Mouse (Mus musculus): ENCODE data around the gene Wdfy4. TPM values are rescaled to one million over a fixed set of nuclear protein-coding genes. Genes with fewer than 3 reads are reported as not detected.

The Wdfy4 gene
- total and polyA plus RNA-seq, 3 experiments, result 27.0 to 34.8 (median 30.9) TPM

DNA sequence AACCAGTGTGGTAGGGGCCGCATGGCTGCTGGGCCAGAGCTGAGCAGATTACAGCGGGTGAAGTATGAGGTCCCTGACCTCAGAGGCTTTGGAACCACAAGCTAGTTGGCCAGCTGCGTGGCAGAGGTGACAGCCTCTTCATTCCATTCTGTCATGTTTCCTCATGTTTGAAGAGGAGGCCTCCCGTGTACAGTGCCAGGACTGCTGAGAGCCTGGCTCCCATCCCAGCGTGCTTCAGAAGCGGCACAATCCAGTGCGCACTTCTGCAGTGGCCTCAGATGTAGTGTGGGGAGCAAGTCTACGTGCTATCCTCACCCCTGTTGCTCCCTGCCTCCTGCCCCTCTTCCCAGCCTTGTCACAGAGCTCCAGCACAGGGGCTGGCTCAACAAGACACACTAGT, 228.8 kb downstream of the Wdfy4 start:
- no peaks in the 10 kb centered on the region for H3K27me3 ChIP-seq (ENCODE audit: control insufficient read depth in 1 of 2, insufficient read depth in 2 of 2, low read length in 2 of 2)
- H3K4me1 ChIP-seq (ENCODE audit: control insufficient read depth in 1 of 2, insufficient read depth in 2 of 2, low read length in 2 of 2), result no peaks in the 10 kb centered on the region
- no peak overlapping the region for H3K27ac ChIP-seq (ENCODE audit: control insufficient read depth, low read depth, low read length)
- H3K36me3 ChIP-seq (ENCODE audit: control insufficient read depth in 1 of 2, insufficient read depth in 2 of 2, low read length in 2 of 2), result no peaks in the 10 kb centered on the region
- H3K9me3 ChIP-seq (replicated peaks; ENCODE audit: insufficient read depth, low read length), result no peaks in the 10 kb centered on the region
- no peak for TF ChIP-seq MXI1 (IDR thresholded peaks at IDR 0.05; ENCODE audit: low read depth, low read length)
- TF ChIP-seq GATA1 (IDR thresholded peaks at IDR 0.05; ENCODE audit: low read depth, low read length), result no peak
- TF ChIP-seq SMC3 (IDR thresholded peaks at IDR 0.05; ENCODE audit: low read depth, low read length), result no peak
- no peak for TF ChIP-seq MAX (IDR thresholded peaks at IDR 0.05; ENCODE audit: low read length)
- no peak for TF ChIP-seq TAL1 (IDR thresholded peaks at IDR 0.05; ENCODE audit: low read length)
- no peak for TF ChIP-seq E2F4 (IDR thresholded peaks at IDR 0.05; ENCODE audit: borderline replicate concordance, low read depth, low read length)
- TF ChIP-seq TBP (IDR thresholded peaks at IDR 0.05; ENCODE audit: low read depth, low read length), result no peak
- TF ChIP-seq TCF12 (IDR thresholded peaks at IDR 0.05; ENCODE audit: low read depth, low read length), result no peak
- TF ChIP-seq NELFE (IDR thresholded peaks at IDR 0.05; ENCODE audit: low read depth, low read length), result no peak
- no peak for TF ChIP-seq MEF2A (IDR thresholded peaks at IDR 0.05; ENCODE audit: extremely low read depth, insufficient replicate concordance, low read depth, low read length, poor library complexity, severe bottlenecking)
- no peak for TF ChIP-seq ZKSCAN1 (IDR thresholded peaks at IDR 0.05; ENCODE audit: low read depth, low read length)
- TF ChIP-seq NRF1 (IDR thresholded peaks at IDR 0.05; ENCODE audit: insufficient read depth, low read depth, low read length, poor library complexity, severe bottlenecking), result no peak
- TF ChIP-seq CTCF (IDR thresholded peaks at IDR 0.05 in 2 of 3, conservative IDR thresholded peaks at IDR 0.05 in 1 of 3; ENCODE audit: control insufficient read depth in 1 of 3, insufficient read depth in 1 of 3, low read depth in 2 of 3, low read length in 3 of 3, poor library complexity in 1 of 3, severe bottlenecking in 1 of 3), result no peak
- no peak for TF ChIP-seq EP300 (IDR thresholded peaks at IDR 0.05; ENCODE audit: low read depth in 1 of 2, low read length in 2 of 2)
- TF ChIP-seq MAFK (IDR thresholded peaks at IDR 0.05; ENCODE audit: borderline replicate concordance, low read depth, low read length), result no peak
- no peak for TF ChIP-seq ETS1 (IDR thresholded peaks at IDR 0.05; ENCODE audit: low read depth, low read length)
- TF ChIP-seq UBTF (IDR thresholded peaks at IDR 0.05; ENCODE audit: borderline replicate concordance, insufficient read depth, low read depth, low read length), result no peak
- H3K4me3 ChIP-seq (ENCODE audit: control insufficient read depth in 1 of 2, insufficient read depth in 1 of 2, low read depth in 2 of 2, low read length in 2 of 2), result no peak overlapping the region
- no peak overlapping the region for H3K9ac ChIP-seq (ENCODE audit: control insufficient read depth, low read depth, low read length, poor library complexity, severe bottlenecking)
- DNase-seq (ENCODE audit: low read depth, low spot score), result no peak
- H3K79me2 ChIP-seq (ENCODE audit: control insufficient read depth, insufficient read depth, low read length, poor library complexity), result no peaks in the 10 kb centered on the region

GRCm38 (mm10) chr14:32950312-32951301, 234.7 kb downstream of the Wdfy4 start:
- no peaks in the 10 kb centered on the region for H3K79me2 ChIP-seq (ENCODE audit: control insufficient read depth, insufficient read depth, low read length, poor library complexity)
- no peaks in the 10 kb centered on the region for H3K36me3 ChIP-seq (ENCODE audit: control insufficient read depth in 1 of 2, insufficient read depth in 2 of 2, low read length in 2 of 2)
- TF ChIP-seq ZNF384 (IDR thresholded peaks at IDR 0.05; ENCODE audit: low read depth, low read length) (no peak), NRF1 (IDR thresholded peaks at IDR 0.05; ENCODE audit: insufficient read depth, low read depth, low read length, poor library complexity, severe bottlenecking) (no peak), MAZ (IDR thresholded peaks at IDR 0.05; ENCODE audit: low read depth, low read length) (no peak), USF1 (IDR thresholded peaks at IDR 0.05; ENCODE audit: low read depth, low read length) (no peak)
- no peaks in the 10 kb centered on the region for H3K27me3 ChIP-seq (ENCODE audit: control insufficient read depth in 1 of 2, insufficient read depth in 2 of 2, low read length in 2 of 2)
- no peak overlapping the region for H3K4me3 ChIP-seq (ENCODE audit: control insufficient read depth in 1 of 2, insufficient read depth in 1 of 2, low read depth in 2 of 2, low read length in 2 of 2)
- H3K9me3 ChIP-seq (replicated peaks; ENCODE audit: insufficient read depth, low read length), result no peaks in the 10 kb centered on the region
- H3K4me1 ChIP-seq (ENCODE audit: control insufficient read depth in 1 of 2, insufficient read depth in 2 of 2, low read length in 2 of 2), result no peaks in the 10 kb centered on the region
- H3K9ac ChIP-seq (ENCODE audit: control insufficient read depth, low read depth, low read length, poor library complexity, severe bottlenecking), result no peak overlapping the region
- DNase-seq (ENCODE audit: low read depth, low spot score), result no peak
- no peak overlapping the region for H3K27ac ChIP-seq (ENCODE audit: control insufficient read depth, low read depth, low read length)
